Mouse (Mus musculus) mesoderm, embryonic 11.5 days (tissue): ENCODE results near the gene Rab19.
A peak's percentile ranks its signal among the peaks of the same experiment; 100 is the strongest.
"Not testable (repeated sequence)": the region's sequence is repeated elsewhere in the genome, so short reads cannot be mapped to it uniquely, and the experiment has no call there.

ENCODE experiments used
- DNase-seq: peaks from one replicate; pipeline ENCODE4 v3.0.0-alpha.2; 2012; ENCODE audit warnings: low read depth, low spot score

Rab19 gene

DNA sequence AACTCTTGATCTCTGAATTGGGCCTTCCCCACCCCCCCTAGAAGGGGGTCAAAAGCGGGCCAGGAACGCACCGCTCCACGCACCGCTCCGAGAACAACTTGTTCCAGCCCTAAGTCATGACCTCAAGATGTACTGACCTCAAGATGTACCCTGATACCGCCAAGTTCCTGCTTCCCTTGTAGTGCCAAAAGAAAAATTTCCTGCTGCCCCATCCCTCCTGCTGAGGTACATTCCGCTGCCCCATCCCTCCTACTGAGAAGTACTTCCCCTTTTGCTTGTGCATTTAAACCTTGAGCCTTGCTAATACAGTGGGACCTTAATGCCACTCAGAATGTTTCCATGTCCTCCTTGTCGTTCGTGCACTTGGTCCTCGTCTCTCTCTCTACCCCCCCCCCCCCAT lies 49.7 kb downstream of the Rab19 start:
- DNase-seq = no peak

DNA sequence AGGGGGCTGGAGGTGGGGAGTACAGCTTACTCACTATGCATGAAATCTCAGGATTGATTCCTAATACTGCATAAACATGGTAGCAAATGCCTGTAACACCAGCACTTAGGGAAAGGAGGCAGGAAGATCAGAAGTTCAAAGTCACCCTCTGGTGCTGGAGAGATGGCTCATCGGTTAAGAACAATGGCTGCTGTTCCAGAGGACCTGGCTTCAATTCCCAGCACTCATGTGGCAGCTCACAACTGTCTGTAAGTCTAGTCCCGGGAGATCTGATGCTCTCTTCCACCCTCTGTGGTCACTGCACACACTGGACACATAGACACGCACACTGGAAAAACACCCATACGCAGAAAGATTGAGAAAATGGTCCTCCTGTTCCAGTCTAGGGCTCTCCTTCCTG lies 52.2 kb downstream of the Rab19 start:
- no peak for DNase-seq

DNA sequence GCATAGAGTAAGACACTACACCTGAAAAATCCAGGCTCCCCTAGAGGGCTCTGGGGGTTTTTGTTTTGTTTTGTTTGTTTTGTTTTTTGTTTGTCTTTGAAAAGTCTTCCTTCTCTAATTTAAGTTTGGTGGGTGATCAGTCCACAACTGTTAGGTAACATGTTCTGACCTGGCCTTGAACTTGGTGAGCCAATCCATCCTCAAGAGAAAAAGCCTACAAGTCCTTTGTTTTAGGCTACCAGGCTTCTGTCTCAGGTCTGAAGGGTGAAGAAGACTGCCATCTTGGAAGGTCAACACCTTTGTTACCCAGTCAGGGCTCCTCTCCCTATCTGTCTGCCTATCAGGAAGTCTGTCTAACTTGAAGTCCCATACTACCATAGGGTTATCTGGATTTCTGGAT lies 52.7 kb downstream of the Rab19 start:
- no peak for DNase-seq

DNA sequence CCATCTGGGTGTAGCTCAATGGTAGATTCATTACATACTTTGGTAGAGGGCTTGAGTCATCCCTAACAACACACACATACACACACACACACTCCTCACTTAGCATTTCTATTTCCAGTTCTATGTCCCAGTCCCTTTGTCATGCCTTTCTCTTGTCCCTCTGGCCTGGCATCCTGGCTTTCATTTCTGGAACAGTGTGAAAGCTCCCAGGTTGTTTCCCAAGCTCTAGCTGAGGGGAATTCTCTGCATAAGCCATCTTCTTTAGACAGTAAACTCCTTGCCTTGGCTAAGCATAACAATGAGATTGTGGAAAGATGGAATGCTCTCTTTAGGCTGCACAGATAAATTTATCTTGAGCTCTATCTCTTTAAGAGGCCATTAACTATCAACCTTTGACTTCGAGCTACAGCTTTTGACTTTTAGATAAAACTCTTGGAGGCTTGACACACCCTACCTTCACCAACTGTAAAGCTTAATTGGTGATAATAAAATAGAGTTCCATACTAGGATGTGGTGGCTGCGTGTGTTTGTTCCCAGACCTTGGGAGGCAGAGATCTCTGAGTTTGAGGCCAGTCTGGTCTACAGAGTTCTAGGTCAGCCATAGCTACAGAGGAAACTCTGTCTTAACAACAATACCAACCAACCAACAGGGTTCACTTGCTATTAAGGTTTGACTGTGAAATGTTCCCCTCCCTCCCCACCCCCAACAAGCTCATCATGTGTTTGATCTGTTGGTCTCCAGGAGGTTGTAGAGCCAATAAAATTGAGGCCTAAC lies 53.3 kb downstream of the Rab19 start:
- no peak for DNase-seq

DNA sequence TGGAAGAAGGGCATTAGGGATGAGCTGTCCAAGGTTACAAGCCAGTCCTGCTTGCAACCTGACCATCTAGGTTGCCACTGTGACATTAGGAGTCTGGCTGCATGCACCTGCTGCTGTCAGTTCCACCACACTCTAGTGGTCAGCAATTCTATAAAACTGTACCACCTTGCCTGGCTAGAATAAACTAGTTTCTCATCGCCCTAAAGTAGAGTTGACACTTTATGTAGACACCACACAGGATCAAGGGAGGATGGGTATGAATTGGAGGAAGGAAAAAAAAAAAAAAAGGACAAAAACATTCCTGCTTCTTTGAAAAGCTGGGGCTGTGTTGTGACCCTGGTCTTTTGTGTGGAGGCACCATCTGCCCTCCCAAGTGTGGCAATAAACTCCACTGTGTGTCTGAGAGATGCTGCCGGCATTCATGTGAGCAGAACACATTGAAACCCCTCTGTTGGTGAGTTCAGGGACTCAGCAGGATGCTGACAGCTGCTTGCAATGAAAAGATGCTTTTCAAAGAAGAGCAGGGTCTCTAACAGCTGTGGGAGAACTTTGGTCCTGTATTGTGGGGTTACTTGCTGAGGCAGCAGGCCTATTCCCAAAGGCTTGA lies 54.0 kb downstream of the Rab19 start:
- DNase-seq = peak; percentile 73

DNA sequence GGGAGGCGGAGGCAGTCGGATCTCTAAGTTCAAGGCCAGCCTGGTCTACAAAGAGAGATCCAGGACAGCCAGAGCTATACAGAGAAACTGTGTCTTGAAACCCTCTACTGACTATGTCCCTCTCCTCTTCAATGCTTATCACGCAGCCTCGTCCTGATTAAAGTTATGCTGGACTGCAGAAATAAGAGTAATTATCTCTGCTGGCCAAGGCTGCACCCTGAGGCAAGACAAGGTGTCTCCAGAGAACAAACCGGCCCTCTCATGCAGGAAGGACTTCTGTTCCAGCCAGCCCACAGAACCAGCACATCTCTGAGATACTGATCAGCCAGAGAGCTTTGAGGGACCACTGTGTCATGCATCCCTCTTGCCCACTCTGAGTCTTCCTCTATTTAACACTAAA lies 54.9 kb downstream of the Rab19 start:
- DNase-seq = no peak

DNA sequence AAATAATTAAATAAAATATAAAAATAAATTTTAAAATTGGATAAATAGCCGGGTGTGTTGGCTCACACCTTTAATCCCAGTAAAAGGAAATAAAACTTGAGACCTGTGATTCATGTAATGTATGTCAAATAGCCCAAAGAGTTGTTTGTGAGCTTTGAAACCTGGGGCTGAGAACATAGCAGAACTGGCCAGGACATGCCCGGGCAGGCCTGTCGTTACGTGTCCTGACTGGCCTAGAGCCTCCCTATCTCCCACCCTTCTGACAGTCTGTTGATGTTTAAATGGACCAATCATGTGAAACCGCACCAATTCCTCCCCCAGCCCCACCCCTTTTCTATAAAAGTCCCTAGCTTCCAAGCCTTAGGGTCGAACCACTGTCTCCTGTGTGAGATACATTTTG lies 56.5 kb downstream of the Rab19 start:
- not testable (repeated sequence) for DNase-seq
